Mouse (Mus musculus): Measurements from ENCODE around the gene Pgr.

- TF ChIP-seq CTCF (conservative IDR thresholded peaks at IDR 0.05; ENCODE audit: insufficient read depth, insufficient read length, low read depth, low read length): no peak
- no peak for TF ChIP-seq POLR2A (IDR thresholded peaks at IDR 0.05; ENCODE audit: low read depth, low read length)
Measured at GRCm38 (mm10) chr9:9015108-9015507, 115.5 kb downstream of the Pgr start.
